Mouse (Mus musculus): Measurements from ENCODE around the gene Pcsk6. TPM values are rescaled to one million over a fixed set of nuclear protein-coding genes. Genes with fewer than 3 reads are reported as not detected.

The Pcsk6 gene
- polyA plus RNA-seq, 1 experiment, result 11.3 TPM

GRCm38 (mm10) chr7:66038261-66038660 lies 176.7 kb downstream of the Pcsk6 start:
- no peak for DNase-seq
- no peaks in the 10 kb centered on the region for H3K4me1 ChIP-seq (ENCODE audit: control insufficient read depth, insufficient read depth, low read length)
- TF ChIP-seq CTCF (IDR thresholded peaks at IDR 0.05; ENCODE audit: insufficient read depth, low read length) (no peak), POLR2A (IDR thresholded peaks at IDR 0.05; ENCODE audit: borderline replicate concordance, extremely low read depth, low read depth, low read length) (no peak)
- H3K4me3 ChIP-seq (replicated peaks; ENCODE audit: extremely low read depth, low read depth, low read length), result no peak overlapping the region
- WGBS, result 69% methylated on average over 3 of the region's 3 CpGs

GRCm38 (mm10) chr7:66038730-66039129 lies 177.2 kb downstream of the Pcsk6 start:
- Histone ChIP-seq H3K4me3 (replicated peaks; ENCODE audit: extremely low read depth, low read depth, low read length) (no peak overlapping the region), H3K4me1 (ENCODE audit: control insufficient read depth, insufficient read depth, low read length) (no peaks in the 10 kb centered on the region)
- DNase-seq, result no peak
- 67% methylated on average over 11 of the region's 11 CpGs for WGBS
- no peak for TF ChIP-seq CTCF (IDR thresholded peaks at IDR 0.05; ENCODE audit: insufficient read depth, low read length)
- TF ChIP-seq POLR2A (IDR thresholded peaks at IDR 0.05; ENCODE audit: borderline replicate concordance, extremely low read depth, low read depth, low read length), result no peak

- Histone ChIP-seq H3K4me1 (ENCODE audit: control insufficient read depth, insufficient read depth, low read length) (no peaks in the 10 kb centered on the region), H3K4me3 (replicated peaks; ENCODE audit: extremely low read depth, low read depth, low read length) (no peak overlapping the region)
- 80% methylated on average over 18 of the region's 18 CpGs for WGBS
- DNase-seq, result no peak
- TF ChIP-seq CTCF (IDR thresholded peaks at IDR 0.05; ENCODE audit: insufficient read depth, low read length) (no peak), POLR2A (IDR thresholded peaks at IDR 0.05; ENCODE audit: borderline replicate concordance, extremely low read depth, low read depth, low read length) (no peak)
These were observed 178.7 kb downstream of the Pcsk6 start for GRCm38 (mm10) chr7:66040026-66040814.

GRCm38 (mm10) chr7:66043552-66044459 lies 182.3 kb downstream of the Pcsk6 start, which contains the start of gene Gm45213:
Gene Gm45213 (plus strand): TSS chr7:66043602.
- 66% methylated on average over 10 of the region's 10 CpGs for WGBS
- no peak within 1 kb of the TSS for H3K4me3 ChIP-seq (replicated peaks; ENCODE audit: extremely low read depth, low read depth, low read length)
- H3K4me1 ChIP-seq (ENCODE audit: control insufficient read depth, insufficient read depth, low read length), result no peaks in the 10 kb centered on the region
- TF ChIP-seq POLR2A (IDR thresholded peaks at IDR 0.05; ENCODE audit: borderline replicate concordance, extremely low read depth, low read depth, low read length) (no peak), CTCF (IDR thresholded peaks at IDR 0.05; ENCODE audit: insufficient read depth, low read length) (no peak)
- no peak for DNase-seq

- TF ChIP-seq CTCF (IDR thresholded peaks at IDR 0.05; ENCODE audit: insufficient read depth, low read length), result no peak
- no peak for TF ChIP-seq POLR2A (IDR thresholded peaks at IDR 0.05; ENCODE audit: borderline replicate concordance, extremely low read depth, low read depth, low read length)
- no peak overlapping the region for H3K4me3 ChIP-seq (replicated peaks; ENCODE audit: extremely low read depth, low read depth, low read length)
- H3K4me1 ChIP-seq (ENCODE audit: control insufficient read depth, insufficient read depth, low read length), result no peaks in the 10 kb centered on the region
- 65% methylated on average over 9 of the region's 9 CpGs for WGBS
- no peak for DNase-seq
These were observed 183.1 kb downstream of the Pcsk6 start for GRCm38 (mm10) chr7:66044617-66045016.

GRCm38 (mm10) chr7:66046921-66047918 lies 185.7 kb downstream of the Pcsk6 start:
- WGBS, result 65% methylated on average over 17 of the region's 17 CpGs
- no peak for DNase-seq
- H3K4me3 ChIP-seq (replicated peaks; ENCODE audit: extremely low read depth, low read depth, low read length), result no peak overlapping the region
- H3K4me1 ChIP-seq (ENCODE audit: control insufficient read depth, insufficient read depth, low read length), result no peaks in the 10 kb centered on the region
- no peak for TF ChIP-seq POLR2A (IDR thresholded peaks at IDR 0.05; ENCODE audit: borderline replicate concordance, extremely low read depth, low read depth, low read length)

- DNase-seq, result no peak
- Histone ChIP-seq H3K4me3 (replicated peaks; ENCODE audit: extremely low read depth, low read depth, low read length) (no peak overlapping the region), H3K4me1 (ENCODE audit: control insufficient read depth, insufficient read depth, low read length) (no peaks in the 10 kb centered on the region)
- TF ChIP-seq CTCF (IDR thresholded peaks at IDR 0.05; ENCODE audit: insufficient read depth, low read length) (no peak), POLR2A (IDR thresholded peaks at IDR 0.05; ENCODE audit: borderline replicate concordance, extremely low read depth, low read depth, low read length) (no peak)
- 78% methylated on average over 4 of the region's 4 CpGs for WGBS
These were observed 186.4 kb downstream of the Pcsk6 start for GRCm38 (mm10) chr7:66047975-66048374.

- TF ChIP-seq CTCF (IDR thresholded peaks at IDR 0.05; ENCODE audit: insufficient read depth, low read length) (no peak), POLR2A (IDR thresholded peaks at IDR 0.05; ENCODE audit: borderline replicate concordance, extremely low read depth, low read depth, low read length) (no peak)
- DNase-seq, result no peak
- Histone ChIP-seq H3K4me3 (replicated peaks; ENCODE audit: extremely low read depth, low read depth, low read length) (no peak overlapping the region), H3K4me1 (ENCODE audit: control insufficient read depth, insufficient read depth, low read length) (no peaks in the 10 kb centered on the region)
- 84% methylated on average over 12 of the region's 12 CpGs for WGBS
These were observed 187.1 kb downstream of the Pcsk6 start for GRCm38 (mm10) chr7:66048446-66049230.
